11 mouse cellular contexts compared by ENCODE assay signal in the genomic region with DNA sequence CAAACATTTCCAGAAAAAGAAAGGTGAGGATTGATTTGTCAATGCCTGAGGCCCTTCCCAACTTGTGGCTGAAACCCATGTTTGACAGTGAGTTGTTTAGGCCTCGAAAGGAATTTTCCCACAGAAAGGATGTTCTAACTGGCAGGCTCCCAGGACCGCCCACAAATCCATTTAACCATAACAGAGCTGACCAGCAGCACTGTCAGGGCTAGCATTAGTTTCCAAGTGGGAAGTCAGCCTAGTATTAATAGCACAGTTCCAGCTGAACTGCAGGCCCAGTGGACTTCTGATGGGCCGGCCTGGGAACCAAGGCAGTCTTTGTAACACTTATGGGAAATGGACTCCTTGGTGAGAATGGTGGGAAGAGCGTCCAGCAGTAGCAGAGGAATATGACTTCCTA.
DNase-seq lines count a peak whose midpoint lies in the region; ATAC-seq and TF ChIP-seq lines count a peak whose summit lies in the region.
"Had no signal": no experiment of that assay in that cellular context is flagged by ENCODE, and none has a peak within 500 bp of the region (broad histone marks: within the 10 kb centered on the region; RNA-seq: fewer than 3 reads in every experiment).

No protein-coding gene starts in this region.

- ATAC-seq in lung, postnatal 0 days: peak; percentile 60
- ATAC-seq in midbrain, embryonic 15.5 days (replicated peaks): no peak

- H3K36me3 ChIP-seq in lung, postnatal 0 days (ENCODE audit: insufficient read depth, low read length): no peaks in the 10 kb centered on the region
- H3K36me3 ChIP-seq in midbrain, embryonic 15.5 days (replicated peaks): no peaks in the 10 kb centered on the region
- H3K36me3 ChIP-seq: hindbrain, embryonic 10.5 days; limb, embryonic 15.5 days had no signal

- TF ChIP-seq CTCF in brain, embryonic 14.5 days (IDR thresholded peaks at IDR 0.05; ENCODE audit: borderline replicate concordance, extremely low read depth, insufficient read depth, insufficient read length): no peak
- no peak for TF ChIP-seq CTCF in lung, postnatal 0 days (IDR thresholded peaks at IDR 0.05)

- no peaks in the 10 kb centered on the region for H3K4me1 ChIP-seq in lung, postnatal 0 days (ENCODE audit: insufficient read depth, low read depth, low read length)
- H3K4me1 ChIP-seq in midbrain, embryonic 15.5 days: no peaks in the 10 kb centered on the region
- H3K4me1 ChIP-seq: hindbrain, embryonic 10.5 days; limb, embryonic 15.5 days had no signal

- intact Hi-C loops in left cerebral cortex, postnatal 14 days (cut with DNase I): no loop called here

- no peaks in the 10 kb centered on the region for H3K9me3 ChIP-seq in lung, postnatal 0 days (ENCODE audit: low read length)
- no peaks in the 10 kb centered on the region for H3K9me3 ChIP-seq in midbrain, embryonic 15.5 days
- H3K9me3 ChIP-seq: hindbrain, embryonic 10.5 days; limb, embryonic 15.5 days had no signal

- no peak overlapping the region for H3K4me3 ChIP-seq in lung, postnatal 0 days (ENCODE audit: low read depth, low read length)
- H3K4me3 ChIP-seq in midbrain, embryonic 15.5 days: no peak overlapping the region
- H3K4me3 ChIP-seq: erythroblast, embryonic 14.5 days; hindbrain, embryonic 10.5 days; limb, embryonic 15.5 days had no signal

- no peak for TF ChIP-seq POLR2A in brain, embryonic 14.5 days (IDR thresholded peaks at IDR 0.05; ENCODE audit: borderline replicate concordance, extremely low read depth, insufficient read depth, insufficient read length, poor library complexity, severe bottlenecking)

- no peak for TF ChIP-seq EP300 in lung, postnatal 0 days (IDR thresholded peaks at IDR 0.05)

- peak; percentile 2 to 8 for DNase-seq in left cerebral cortex, postnatal 14 days (ENCODE audit: low spot score in 2 of 2)
- no peak for DNase-seq in left cerebral cortex, adult 18-20 months (ENCODE audit: low spot score in 2 of 2)
- peak; percentile 15 for DNase-seq in brain, embryonic 14.5 days (ENCODE audit: low read depth)
- peak; percentile 39 for DNase-seq in heart, adult 8-10 months (ENCODE audit: low spot score)
- peak; percentile 60 for DNase-seq in lung, postnatal 0 days (ENCODE audit: low spot score)
- no peak for DNase-seq in spleen, postnatal 4 days (ENCODE audit: low spot score in 2 of 2)
- no peak for DNase-seq in spleen, postnatal 36 days (ENCODE audit: low spot score in 2 of 2)

- H3K27ac ChIP-seq in lung, postnatal 0 days (ENCODE audit: low read length): no peak overlapping the region
- H3K27ac ChIP-seq in midbrain, embryonic 15.5 days: no peak overlapping the region
- H3K27ac ChIP-seq: hindbrain, embryonic 10.5 days; limb, embryonic 15.5 days had no signal

- 38% methylated on average over 4 of the region's 4 CpGs for WGBS in lung, postnatal 0 days
- 68% methylated on average over 4 of the region's 4 CpGs for whole genome bisulfite sequencing in midbrain, embryonic 15.5 days

- no peak overlapping the region for H3K9ac ChIP-seq in lung, postnatal 0 days (replicated peaks; ENCODE audit: low read depth)
- no peak overlapping the region for H3K9ac ChIP-seq in midbrain, embryonic 15.5 days
- H3K9ac ChIP-seq: limb, embryonic 15.5 days had no signal

- no peak overlapping the region for H3K4me2 ChIP-seq in lung, postnatal 0 days (replicated peaks; ENCODE audit: low read depth, low read length)
- no peak overlapping the region for H3K4me2 ChIP-seq in midbrain, embryonic 15.5 days
- H3K4me2 ChIP-seq: limb, embryonic 15.5 days had no signal

- H3K27me3 ChIP-seq in lung, postnatal 0 days (replicated peaks; ENCODE audit: insufficient read depth, low read length): no peaks in the 10 kb centered on the region
- H3K27me3 ChIP-seq in midbrain, embryonic 15.5 days (replicated peaks): peaks cover 7% of the 10 kb centered on the region
- H3K27me3 ChIP-seq: limb, embryonic 15.5 days had no signal

Comparison
In these comparisons a context has a peak if more than half of its experiments do, and no peak if none do; other contexts are left out.
1. DNase-seq: peak in left cerebral cortex, postnatal 14 days (2 of 2), brain, embryonic 14.5 days (single experiment), heart, adult 8-10 months (single experiment) and lung, postnatal 0 days (single experiment); none in left cerebral cortex, adult 18-20 months (0 of 2), spleen, postnatal 4 days (0 of 2) and spleen, postnatal 36 days (0 of 2).